Mouse (Mus musculus): ENCODE measurements around the gene Lnpep. TPM values are rescaled to one million over a fixed set of nuclear protein-coding genes. Genes with fewer than 3 reads are reported as not detected.
A peak's percentile ranks its signal among the peaks of the same experiment; 100 is the strongest.

The Lnpep gene
- polyA plus RNA-seq, 1 experiment = 2.1 TPM

DNA sequence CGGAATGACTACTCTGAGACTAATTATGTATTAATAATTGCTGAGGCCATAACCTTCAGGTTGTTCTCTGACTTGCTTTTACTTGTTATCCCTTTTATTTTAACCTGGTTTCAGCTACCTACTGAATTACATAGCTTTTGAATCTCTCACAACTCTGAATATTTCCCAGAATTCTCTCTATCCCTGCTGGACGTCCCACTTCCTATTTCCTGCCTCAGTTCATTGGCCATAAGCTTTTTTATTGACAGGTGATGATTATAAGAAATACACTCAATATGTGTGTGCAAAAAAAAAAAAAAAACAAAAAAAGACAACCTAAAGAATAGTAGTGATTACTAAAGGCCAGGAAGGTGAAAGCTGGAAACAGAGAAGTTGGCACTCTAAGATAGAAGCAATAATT lies 2.7 kb upstream of the Lnpep start:
- H3K4me3 ChIP-seq (replicated peaks) = no peak overlapping the region
- TF ChIP-seq FLI1 (IDR thresholded peaks at IDR 0.05; ENCODE audit: low read length) (no peak), GATA1 (IDR thresholded peaks at IDR 0.05; ENCODE audit: borderline replicate concordance, low read length) (no peak)
- H3K4me1 ChIP-seq = peaks cover 19% of the 10 kb centered on the region
- no peaks in the 10 kb centered on the region for H3K27me3 ChIP-seq (replicated peaks)
- peaks cover 4% of the 10 kb centered on the region; the same call in 1 of the 2 replicates for H3K9me3 ChIP-seq
- H3K36me3 ChIP-seq (replicated peaks; ENCODE audit: low read length) = peaks cover 6% of the 10 kb centered on the region

DNA sequence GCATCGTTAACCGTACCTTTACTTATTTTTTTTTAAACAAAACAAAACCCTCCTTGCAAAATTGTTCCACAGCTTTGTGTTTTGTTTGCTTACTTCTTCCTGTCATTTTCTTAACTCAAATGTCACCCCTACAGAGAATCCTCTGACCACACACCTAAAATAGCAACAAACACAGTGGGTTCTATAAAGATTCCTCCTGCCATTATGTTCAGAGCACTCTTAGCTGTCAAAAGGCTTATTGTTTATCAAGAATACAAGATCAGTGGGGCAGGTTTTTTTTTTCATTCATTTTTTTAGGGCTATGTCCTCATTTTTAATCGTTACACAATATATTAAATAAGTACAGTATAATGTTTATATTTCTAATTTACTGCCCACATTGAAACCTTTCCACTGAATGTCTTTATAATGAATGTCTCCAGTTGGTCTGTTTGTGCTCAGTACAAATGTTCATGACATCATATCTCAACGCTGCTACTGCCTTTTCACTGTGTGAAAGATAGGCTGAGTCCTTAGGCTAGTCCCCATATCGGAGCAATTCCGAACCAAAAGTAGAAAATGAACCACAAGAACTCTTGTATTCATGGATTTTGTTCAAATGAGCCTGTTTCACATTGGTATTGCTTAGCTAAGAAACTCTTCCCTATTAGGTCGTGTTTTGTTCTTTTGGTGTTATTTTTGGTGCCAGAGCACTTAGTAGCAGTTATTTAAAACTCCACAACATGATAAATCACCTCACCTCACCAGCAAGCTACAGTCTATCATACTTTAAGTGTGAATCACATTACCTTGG lies 1.2 kb upstream of the Lnpep start:
- peaks cover 4% of the 10 kb centered on the region; the same call in 1 of the 2 replicates for H3K9me3 ChIP-seq
- H3K4me3 ChIP-seq (replicated peaks) = peak overlapping the region; percentile 96
- H3K27me3 ChIP-seq (replicated peaks) = no peaks in the 10 kb centered on the region
- H3K36me3 ChIP-seq (replicated peaks; ENCODE audit: low read length) = peaks cover 6% of the 10 kb centered on the region
- H3K4me1 ChIP-seq = peaks cover 32% of the 10 kb centered on the region
- no peak for TF ChIP-seq FLI1 (IDR thresholded peaks at IDR 0.05; ENCODE audit: low read length)
- no peak for TF ChIP-seq GATA1 (IDR thresholded peaks at IDR 0.05; ENCODE audit: borderline replicate concordance, low read length)

DNA sequence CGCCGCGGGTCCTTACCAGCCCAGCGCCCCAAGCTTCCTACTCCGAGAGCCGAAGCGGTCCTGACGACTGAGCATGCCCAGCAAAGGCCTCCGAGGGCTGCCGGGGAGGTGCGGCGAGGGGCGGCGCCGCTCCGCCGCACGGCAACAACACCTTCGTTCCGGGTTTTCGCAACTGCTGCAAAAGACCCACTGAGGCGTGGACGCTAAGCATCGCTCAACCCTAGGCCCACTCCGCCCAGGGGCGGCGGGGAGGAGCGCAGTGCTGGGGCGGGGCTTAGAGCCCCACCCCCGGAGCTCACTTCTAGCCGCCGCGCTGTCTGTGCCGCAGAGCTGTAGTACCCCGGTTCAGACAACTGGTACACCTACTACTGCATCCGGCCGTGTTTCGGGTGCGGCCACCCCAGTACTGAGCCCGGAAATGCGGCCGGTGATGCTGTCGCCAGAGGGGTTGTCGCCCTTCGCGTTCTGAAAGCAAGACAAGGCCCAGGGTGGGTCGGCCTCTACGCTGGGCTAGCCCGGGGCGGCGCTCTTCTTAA lies 361 bp downstream of the Lnpep start:
- Histone ChIP-seq H3K36me3 (replicated peaks; ENCODE audit: low read length) (peaks cover 6% of the 10 kb centered on the region), H3K9me3 (peaks cover 4% of the 10 kb centered on the region; the same call in 1 of the 2 replicates), H3K27me3 (replicated peaks) (no peaks in the 10 kb centered on the region)

DNA sequence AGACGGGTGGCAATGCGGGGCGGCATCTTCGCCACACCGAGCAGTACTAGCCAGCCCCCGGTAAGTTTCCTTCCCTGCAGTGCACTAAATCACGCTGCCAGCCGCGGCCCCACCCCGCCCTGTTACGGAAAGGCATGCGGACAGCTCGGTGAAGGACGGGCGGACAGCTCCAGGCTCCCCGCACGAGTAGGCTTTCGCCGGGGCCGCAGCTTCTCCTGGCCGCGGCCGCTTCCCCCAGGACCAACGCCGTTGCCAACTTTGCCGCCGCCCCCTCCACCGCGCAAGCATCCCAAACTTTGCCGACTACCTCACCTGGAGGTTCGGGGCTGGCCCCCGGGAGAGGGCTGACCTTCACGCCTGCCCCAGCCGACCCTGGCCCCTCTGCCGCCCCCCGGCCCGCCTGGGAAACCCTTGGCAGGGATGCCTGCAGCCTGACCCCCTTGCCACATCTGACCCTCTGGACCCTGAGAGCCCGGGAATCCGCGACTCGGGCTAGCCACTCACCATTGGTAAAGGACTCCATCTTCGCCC lies 895 bp downstream of the Lnpep start:
- Histone ChIP-seq H3K4me1 (peaks cover 37% of the 10 kb centered on the region), H3K27me3 (replicated peaks) (no peaks in the 10 kb centered on the region), H3K36me3 (replicated peaks; ENCODE audit: low read length) (peaks cover 4% of the 10 kb centered on the region), H3K9me3 (peaks cover 4% of the 10 kb centered on the region; the same call in 1 of the 2 replicates), H3K4me3 (replicated peaks) (peak overlapping the region; percentile 96)
- TF ChIP-seq FLI1 (IDR thresholded peaks at IDR 0.05; ENCODE audit: low read length) (no peak), GATA1 (IDR thresholded peaks at IDR 0.05; ENCODE audit: borderline replicate concordance, low read length) (no peak)

More for the DNA sequence above, 361 bp downstream of the Lnpep start:
- peaks cover 33% of the 10 kb centered on the region for H3K4me1 ChIP-seq
- peak overlapping the region; percentile 96 for H3K4me3 ChIP-seq (replicated peaks)
- TF ChIP-seq FLI1 (IDR thresholded peaks at IDR 0.05; ENCODE audit: low read length) = no peak
- TF ChIP-seq GATA1 (IDR thresholded peaks at IDR 0.05; ENCODE audit: borderline replicate concordance, low read length) = no peak

DNA sequence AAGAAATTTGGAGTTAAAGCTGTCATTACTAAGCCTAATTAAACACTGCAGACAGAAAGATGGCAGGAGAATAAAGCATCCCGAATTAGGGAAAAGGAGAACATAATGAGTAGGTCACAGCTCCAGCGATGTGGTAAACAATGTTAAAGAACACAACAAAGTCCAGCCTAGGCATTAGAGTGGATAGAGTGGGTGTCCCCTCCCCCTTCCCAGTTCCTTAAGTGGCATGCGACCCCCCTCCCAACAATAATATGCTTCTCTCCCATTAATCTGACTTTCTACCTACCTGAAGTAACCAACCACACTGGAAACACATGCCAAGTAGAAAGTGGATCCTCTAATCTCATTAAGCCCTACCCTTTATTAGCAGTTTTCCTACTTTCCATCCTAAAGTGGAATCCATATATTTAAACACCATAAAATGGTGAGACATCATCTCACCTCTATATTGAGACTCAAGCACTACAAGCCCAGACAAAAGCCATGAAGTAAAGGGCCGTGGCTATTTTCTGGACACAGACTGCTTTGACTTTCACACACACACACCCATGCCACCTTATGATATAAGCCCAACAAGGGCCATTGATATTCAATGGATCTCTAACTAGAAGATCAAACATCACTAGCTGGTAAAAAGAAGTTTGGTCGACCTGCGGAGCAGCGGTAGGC lies 1.5 kb downstream of the Lnpep start:
- Histone ChIP-seq H3K4me3 (replicated peaks) (peak overlapping the region; percentile 96), H3K9me3 (no peaks in the 10 kb centered on the region), H3K27me3 (replicated peaks) (no peaks in the 10 kb centered on the region), H3K36me3 (replicated peaks; ENCODE audit: low read length) (no peaks in the 10 kb centered on the region), H3K4me1 (peaks cover 42% of the 10 kb centered on the region)
- TF ChIP-seq GATA1 (IDR thresholded peaks at IDR 0.05; ENCODE audit: borderline replicate concordance, low read length) (no peak), FLI1 (IDR thresholded peaks at IDR 0.05; ENCODE audit: low read length) (no peak)

DNA sequence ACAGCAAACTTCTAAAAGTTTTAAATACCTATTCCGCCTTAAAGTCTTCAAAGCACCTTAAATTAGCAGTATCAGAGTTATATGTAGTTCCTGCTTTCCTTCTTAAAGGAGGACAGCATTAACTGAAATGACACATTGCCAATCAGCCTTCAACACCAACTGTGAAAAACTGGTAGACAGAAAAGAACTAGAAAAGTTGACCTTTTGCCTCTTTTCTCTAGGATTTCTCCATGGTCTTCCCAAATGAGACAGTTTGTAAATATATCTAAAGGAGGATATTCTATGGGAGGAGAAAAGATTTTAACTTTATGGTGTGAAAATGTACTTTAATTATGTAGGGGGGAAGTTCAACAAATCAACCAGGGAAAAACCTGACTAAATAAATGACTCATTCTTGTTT lies 2.3 kb downstream of the Lnpep start:
- Histone ChIP-seq H3K4me1 (peaks cover 46% of the 10 kb centered on the region), H3K9me3 (no peaks in the 10 kb centered on the region), H3K27me3 (replicated peaks) (no peaks in the 10 kb centered on the region), H3K36me3 (replicated peaks; ENCODE audit: low read length) (no peaks in the 10 kb centered on the region), H3K4me3 (replicated peaks) (peak overlapping the region; percentile 96)
- TF ChIP-seq FLI1 (IDR thresholded peaks at IDR 0.05; ENCODE audit: low read length) (no peak), GATA1 (IDR thresholded peaks at IDR 0.05; ENCODE audit: borderline replicate concordance, low read length) (no peak)

DNA sequence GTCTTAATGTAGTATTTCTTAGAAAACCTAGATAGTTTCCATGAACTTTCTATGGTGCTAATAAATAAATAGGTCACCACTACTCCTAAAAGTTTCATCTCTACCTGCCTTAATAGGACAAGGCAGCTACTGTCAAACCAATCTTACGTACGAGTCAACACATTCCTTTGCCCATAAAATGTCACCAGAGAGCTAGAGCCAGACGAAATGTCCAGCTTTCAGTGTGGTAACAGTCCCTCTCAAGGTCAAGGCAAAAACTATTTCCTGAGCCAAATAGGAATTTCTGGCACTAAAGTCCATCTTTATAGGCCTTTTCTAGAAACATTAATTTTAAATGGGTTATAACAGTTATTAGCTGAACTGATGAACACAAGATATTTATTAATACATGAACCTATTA lies 3.3 kb downstream of the Lnpep start:
- Histone ChIP-seq H3K27me3 (replicated peaks) (no peaks in the 10 kb centered on the region), H3K9me3 (no peaks in the 10 kb centered on the region), H3K4me1 (peaks cover 51% of the 10 kb centered on the region), H3K4me3 (replicated peaks) (no peak overlapping the region), H3K36me3 (replicated peaks; ENCODE audit: low read length) (no peaks in the 10 kb centered on the region)
- no peak for TF ChIP-seq GATA1 (IDR thresholded peaks at IDR 0.05; ENCODE audit: borderline replicate concordance, low read length)
- TF ChIP-seq FLI1 (IDR thresholded peaks at IDR 0.05; ENCODE audit: low read length) = no peak

DNA sequence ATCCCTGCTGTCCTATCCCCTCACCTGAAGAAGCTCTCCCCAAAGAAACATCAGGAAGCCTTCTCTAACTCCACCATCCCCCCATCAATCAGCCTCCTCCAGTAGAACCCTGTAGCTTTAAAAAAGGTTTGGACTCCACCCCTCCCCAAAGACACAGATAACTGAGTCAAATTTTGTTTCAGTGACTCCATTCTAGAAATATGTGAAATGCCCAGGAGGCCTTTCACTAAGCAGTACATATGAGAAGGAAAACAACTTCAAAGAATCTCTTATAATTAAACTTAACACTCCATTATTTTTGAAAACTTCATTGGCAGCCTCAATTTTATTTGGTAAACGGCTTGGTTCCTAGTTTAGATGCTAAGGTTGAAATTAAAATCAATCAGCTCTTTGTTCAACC lies 6.4 kb downstream of the Lnpep start:
- no peak for TF ChIP-seq GATA1 (IDR thresholded peaks at IDR 0.05; ENCODE audit: borderline replicate concordance, low read length)
- no peaks in the 10 kb centered on the region for H3K27me3 ChIP-seq (replicated peaks)
- H3K36me3 ChIP-seq (replicated peaks; ENCODE audit: low read length) = peaks cover 7% of the 10 kb centered on the region
- no peaks in the 10 kb centered on the region for H3K9me3 ChIP-seq
- peaks cover 59% of the 10 kb centered on the region for H3K4me1 ChIP-seq
- no peak overlapping the region for H3K4me3 ChIP-seq (replicated peaks)

DNA sequence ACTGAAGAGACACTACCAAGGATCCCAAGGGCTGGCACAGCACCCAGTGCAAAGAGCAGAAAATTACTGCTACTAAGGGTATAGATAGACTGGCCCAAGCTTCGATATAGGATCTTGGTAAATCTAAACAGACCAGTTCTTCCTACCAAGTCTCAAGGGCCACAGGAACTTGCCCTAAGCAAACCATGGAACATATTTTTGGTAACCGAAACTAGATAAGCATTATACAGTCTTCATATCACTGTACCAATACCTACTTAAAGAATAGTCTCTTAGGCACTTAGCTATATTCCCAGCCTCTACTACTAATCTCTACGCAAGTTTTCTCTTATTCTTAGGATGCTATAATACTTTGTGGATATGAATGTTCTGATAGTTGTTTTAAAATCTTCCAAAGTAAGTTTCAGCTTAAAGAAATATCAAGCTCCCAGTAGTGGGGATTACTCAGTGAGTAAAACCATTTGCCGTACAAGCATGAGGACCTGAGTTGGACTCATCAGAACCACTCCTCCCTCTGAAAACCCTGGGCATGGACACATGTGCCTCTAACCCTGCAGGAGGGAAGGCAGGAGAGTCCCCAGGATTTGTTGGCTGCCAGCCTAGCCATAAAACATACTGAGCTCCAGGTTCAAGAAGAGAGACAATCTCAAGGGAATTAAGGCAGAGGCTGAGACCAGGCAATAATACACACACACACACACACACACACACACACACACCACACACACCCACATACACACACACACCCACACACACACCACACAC lies 7.2 kb downstream of the Lnpep start:
- TF ChIP-seq FLI1 (IDR thresholded peaks at IDR 0.05; ENCODE audit: low read length) = no peak
- no peak for TF ChIP-seq GATA1 (IDR thresholded peaks at IDR 0.05; ENCODE audit: borderline replicate concordance, low read length)
- no peak overlapping the region for H3K4me3 ChIP-seq (replicated peaks)
- H3K27me3 ChIP-seq (replicated peaks) = no peaks in the 10 kb centered on the region
- no peaks in the 10 kb centered on the region for H3K9me3 ChIP-seq
- H3K36me3 ChIP-seq (replicated peaks; ENCODE audit: low read length) = peaks cover 13% of the 10 kb centered on the region
- peaks cover 59% of the 10 kb centered on the region for H3K4me1 ChIP-seq

Measured in megakaryocyte, embryonic 14.5 days (primary cell).